Mouse (Mus musculus): Measurements from ENCODE around the gene Stab1.
A peak's percentile ranks its signal among the peaks of the same experiment; 100 is the strongest.

Stab1 gene

DNA sequence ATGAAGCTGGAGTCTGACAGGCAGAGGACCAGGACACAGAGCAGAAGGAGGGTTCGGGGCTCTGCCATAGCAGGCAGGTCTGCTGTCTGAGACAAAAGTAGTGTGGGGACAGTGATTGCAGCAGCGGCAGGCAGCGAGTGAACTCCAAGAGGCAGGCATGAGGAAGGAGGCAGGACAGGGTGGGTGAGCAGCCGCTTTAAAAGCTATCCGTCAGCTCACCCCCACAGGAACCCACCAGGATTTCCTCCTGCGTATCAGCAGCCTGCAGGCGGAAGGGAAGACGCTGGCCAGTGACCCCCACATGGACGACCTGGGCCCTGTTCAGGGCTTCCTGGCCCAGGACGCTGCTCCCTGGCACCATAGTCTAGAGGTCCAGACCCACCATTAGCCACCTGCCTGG, at the start of gene Stab1:
Gene Stab1, minus strand, starts transcription at position 217 of the 400 bp plus-strand sequence.
- no peak for DNase-seq (ENCODE audit: low read depth, low spot score)

DNA sequence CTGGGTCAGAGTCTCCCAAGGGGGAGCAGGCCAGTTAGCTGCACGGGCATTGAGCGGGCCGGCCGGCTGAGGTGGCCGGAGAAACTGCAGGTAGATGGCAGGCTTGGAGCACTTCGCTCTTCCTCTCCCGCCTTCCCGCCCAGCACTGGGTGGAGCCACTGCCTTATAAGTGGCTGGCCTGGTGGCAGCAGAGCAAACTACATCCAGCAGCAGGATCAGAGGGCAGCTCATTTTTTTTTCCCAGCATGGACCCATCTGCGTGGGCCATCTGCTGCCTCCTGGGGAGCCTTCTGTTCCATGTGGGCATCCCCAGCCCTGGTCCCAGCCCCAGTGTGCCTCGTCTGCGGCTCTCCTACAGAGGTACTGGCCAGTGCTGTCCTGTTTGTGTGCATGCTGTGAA, 49.2 kb upstream of the Stab1 start, which contains the start of gene Sema3g:
Gene Sema3g, plus strand, starts transcription at position 195 of the 400 bp plus-strand sequence.
- no peak for DNase-seq (ENCODE audit: low read depth, low spot score)

DNA sequence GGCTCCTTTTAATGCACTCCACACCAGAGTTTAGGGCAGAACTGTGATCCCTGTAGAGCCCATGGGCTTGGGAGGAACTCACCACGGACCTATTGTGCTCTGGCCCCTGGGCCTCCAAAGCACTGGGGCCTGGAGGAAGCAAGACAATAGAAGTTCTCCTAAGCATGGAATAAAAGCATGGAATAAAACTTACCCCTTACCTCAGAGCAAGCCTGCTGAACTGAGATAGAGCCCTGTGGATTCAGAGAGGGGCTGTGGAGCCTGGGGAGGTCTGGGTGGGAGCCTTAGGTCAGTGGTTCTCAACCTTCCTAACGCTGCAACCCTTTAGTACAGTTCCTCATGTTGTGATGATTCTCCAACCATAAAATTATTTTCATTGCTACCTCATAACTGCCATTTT, 48.4 kb upstream of the Stab1 start, which contains the start of gene Nisch:
Gene Nisch, minus strand, starts transcription at position 101 of the 400 bp plus-strand sequence.
- no peak for DNase-seq (ENCODE audit: low read depth, low spot score)

DNA sequence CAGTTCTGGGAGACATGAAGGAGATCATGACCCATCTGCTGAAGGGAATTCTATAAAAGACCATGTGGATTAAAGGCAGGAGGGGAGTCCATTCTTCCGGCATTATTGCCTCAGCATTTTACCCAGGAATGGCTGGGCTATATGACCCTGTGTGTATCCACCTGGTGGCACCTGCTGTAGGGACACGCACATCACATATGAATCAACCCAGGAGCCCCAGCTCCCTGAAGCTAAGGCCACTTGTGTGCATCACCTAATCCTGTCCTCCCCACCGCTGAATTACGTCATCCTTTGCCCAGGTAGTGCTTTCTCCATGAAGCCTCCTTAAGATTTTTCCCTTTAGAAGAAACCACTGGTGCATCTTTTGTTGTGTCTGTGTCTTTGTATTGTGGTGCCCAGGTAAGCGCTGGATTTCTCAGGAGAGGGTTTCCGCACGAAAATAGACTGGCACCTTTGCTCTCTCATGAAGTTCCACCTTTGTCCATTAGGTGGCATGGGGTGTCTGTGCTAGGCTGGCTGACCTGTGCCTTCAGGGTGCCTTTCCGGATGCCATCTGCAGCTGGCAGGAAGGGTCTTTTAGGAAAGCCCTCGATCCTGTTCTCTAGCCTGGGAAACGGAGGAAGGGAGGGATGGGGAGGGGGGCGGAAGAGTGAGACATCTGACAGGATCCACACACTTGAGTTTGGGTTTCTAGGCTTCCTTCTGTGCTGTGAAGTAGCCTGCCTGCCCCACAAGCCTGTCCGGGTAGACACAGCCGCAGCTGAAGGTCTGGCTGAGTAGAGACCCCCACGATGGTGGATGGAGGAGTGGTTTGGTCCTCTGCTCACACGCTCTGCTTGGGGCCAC, 46.9 kb upstream of the Stab1 start:
- no peak for DNase-seq (ENCODE audit: low read depth, low spot score)

DNA sequence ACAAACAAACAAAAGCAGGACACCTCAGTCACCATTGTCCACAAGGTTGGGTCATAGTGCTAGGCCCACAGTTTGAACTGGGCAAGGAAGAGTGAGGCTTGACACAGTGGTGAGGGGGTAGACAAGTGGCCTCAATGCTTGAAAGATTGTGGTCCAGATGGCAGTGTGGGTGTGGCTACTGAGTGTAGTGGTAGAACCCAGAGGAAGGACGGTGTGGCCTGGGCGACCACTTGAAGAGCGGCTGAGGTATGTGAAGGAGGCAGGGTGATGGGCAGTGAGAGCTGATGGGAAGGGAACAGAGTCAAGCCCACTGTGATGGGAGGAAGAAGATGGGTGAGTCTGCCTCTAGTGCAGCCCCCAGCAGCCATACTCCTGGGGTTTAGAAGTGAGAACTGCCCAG, 46.2 kb upstream of the Stab1 start:
- no peak for DNase-seq (ENCODE audit: low read depth, low spot score)

DNA sequence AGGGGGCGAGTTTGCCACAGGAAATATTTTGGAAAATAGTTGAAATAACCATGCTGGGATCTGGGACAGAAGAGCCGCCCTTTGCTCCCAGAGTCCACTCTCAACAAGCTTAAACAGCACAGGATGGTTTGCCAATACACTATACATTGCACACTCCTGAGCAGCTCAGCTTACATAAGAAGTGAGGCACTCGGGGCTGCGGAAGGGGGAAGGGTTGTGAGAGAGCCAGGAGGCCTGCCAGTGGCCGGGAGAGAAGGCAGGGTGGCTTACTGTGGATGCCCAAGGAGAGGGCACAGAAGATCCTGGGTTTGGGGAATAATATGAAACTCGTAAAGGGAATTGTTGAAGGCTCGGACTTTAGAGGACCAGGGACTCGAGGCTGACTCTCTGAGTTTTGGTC, 45.4 kb upstream of the Stab1 start:
- no peak for DNase-seq (ENCODE audit: low read depth, low spot score)

DNA sequence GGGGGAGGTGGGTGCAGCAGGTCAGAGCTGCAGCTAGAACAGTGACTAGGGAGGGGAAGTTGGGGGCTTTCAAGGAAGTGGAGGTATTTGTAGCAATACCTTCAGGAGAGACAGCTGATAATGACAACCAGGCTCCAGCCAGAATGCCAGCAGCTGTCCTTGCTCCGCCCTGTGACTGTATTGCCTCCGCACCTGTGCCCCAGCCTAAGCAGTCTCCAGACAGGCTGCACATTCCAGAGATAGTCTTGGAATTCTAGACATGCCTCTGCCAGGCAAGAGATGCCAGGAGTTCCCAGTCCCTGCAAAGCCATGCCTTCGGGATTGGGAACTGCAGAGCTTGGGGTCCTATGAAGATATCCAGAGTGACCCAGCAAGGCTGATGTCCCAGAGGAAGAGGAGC, 44.1 kb upstream of the Stab1 start:
- DNase-seq (ENCODE audit: low read depth, low spot score): no peak

DNA sequence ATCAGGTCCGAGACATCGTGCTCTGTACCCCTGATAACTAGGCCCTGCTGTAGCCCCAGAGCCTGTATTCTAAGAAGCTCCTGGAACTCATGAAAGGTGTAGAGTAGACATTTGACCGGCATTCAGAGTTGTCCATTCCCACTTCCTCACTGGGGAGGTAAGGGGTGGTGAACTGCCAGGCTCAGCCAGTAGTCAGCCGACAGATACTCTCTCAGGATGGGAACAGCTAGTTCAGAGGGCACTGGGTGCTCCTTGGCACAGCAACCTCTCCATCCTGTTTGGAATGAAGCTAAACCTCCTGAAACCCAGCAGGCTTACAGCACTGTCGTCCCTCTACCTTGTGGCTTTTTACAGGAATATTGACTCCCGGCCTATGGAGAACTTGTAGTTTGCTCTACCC, 43.4 kb upstream of the Stab1 start:
- DNase-seq (ENCODE audit: low read depth, low spot score): no peak

DNA sequence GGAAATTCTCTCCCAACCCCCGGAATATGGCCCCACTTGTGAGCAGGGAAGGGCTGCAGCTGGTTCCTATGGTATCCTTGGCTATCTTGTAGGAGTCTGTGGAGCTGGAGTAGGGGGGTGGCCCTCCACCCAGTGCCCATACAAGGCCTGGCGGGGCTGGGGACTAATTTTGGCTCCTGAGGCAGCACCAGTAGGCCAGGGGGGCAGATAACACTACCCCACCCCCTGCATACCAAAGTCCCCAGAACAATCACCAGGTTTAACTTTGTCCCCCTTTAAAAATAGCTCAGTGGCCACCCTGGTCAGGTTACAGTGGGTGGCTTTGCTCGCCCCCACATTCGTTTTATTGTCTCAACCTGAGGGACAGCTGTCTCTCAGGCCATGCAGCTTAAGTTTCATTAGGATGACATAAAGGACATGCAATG, 40.7 kb upstream of the Stab1 start:
- DNase-seq (ENCODE audit: low read depth, low spot score): no peak

DNA sequence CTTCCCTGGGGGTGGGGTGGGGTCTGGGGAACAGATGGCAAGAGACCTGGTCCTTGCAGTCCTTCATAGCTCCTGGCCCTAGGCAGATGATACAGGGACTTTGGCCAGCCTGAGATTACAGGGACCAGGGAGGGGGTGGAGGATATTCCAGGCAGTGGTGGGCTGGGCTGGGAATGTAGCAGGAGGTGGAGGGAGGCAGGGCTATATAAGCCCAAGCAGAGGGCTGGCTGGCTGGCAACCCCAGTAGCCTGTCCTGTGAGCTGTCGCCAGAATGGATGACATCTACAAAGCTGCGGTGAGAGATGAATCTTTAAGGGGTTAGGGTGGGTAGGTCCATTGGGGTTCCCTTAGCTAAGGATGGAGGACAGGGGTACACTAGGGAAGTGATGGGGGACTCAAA, 39.6 kb upstream of the Stab1 start, which contains the start of gene Tnnc1:
Gene Tnnc1, plus strand, starts transcription at position 229 of the 400 bp plus-strand sequence.
- DNase-seq (ENCODE audit: low read depth, low spot score): no peak

DNA sequence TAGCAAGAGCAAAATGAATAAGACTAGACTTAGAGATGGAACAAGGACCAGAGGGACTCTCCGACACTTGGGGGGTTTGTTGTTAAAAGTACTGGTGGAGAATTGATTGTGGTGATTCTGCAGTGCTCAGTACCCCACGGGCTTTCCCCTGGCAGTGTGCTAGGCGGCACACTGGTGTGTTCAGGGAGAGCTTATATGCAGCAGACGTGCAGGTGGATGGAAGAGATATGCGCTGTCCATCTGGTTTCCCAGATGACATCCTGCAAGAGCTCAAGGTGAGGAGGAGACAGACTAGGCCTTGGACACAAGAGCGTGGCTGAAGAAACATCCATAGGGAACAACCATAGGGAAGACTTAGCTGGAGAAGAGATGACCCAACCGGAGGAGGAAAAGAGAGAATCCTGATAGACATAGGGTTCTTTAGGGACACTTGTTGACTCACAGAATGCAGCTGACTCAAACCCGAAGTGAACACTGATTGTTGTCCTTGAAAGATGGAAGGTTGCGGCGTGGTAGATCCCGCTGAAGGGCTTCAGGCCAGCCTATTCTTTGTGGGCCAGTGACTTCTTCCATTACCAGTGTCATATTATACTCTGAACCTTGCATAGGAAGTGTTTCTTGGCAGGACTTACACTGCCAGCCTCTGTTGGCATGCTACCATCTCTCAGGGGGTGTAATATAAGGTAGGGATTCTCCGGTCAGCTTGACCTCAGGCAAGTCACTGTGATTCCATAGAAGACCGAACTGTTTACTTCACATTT, 38.8 kb upstream of the Stab1 start:
- DNase-seq (ENCODE audit: low read depth, low spot score): no peak

DNA sequence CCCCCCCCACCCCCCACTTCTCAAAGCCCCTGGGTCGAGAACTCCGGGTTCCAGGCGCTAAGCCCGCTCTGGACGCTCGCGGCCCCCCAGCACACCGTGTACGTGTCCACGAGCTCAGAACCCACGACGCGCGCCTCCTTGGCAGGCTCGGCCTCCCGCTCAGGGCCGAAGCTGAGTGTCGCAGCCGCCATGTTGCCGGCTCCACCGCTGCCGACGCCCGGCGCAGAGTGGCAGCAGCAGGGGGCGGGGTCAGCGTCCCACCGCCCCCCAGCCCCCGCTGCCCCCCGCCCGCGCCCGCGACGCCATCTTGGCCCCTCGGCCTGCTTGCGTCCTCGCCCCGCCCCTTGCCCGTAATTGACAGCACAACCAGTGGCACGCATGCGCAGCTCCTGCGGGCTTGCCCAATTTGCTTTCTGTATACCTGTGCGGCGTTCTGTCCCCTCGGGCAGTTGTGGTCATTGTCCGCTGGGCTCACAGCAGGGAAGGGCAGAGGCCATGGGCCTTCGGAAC, 38.1 kb upstream of the Stab1 start:
- DNase-seq (ENCODE audit: low read depth, low spot score): peak; percentile 73

DNA sequence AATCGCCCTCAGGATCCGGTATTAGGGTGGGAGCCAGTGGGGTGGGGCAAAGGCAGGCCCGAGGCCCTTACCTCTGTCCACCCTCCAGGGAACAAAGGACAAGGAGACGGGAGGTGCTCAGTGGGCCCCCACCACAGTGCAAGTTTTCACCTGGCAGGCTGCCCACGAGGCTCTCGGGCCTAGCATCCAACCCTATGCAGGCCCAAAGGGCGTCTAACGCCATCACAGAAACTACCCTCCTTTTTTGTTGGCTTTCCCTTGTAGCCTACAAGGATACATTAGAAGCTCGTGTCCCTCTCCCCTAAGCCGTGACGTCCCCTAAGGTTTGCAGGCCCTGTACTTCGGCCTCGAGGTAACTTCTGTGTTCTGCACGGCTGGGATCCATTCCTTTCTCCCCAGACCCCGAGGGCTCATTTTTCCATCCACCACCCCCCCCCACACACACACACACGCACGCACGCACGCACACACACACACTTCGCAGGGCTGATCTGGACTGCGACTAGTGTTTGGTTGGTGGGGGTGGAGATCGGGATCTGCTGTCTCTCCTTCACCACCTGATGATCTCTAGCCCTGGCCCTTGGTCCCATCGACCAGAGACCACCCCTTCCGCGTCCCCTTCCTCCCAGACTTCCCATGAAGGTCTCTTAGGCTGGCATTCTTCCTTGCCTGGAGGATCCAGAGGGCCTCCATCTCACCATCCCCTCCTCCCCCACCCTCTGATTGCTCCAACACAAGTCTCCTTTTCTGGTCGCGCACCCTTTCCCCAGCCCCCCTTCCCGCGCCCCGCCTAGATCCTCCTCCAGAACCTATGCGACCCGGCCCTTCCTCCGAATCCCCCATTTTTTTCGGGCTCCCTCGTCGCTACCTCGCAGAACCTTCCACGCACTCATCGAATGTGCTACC, 37.4 kb upstream of the Stab1 start:
- no peak for DNase-seq (ENCODE audit: low read depth, low spot score)

DNA sequence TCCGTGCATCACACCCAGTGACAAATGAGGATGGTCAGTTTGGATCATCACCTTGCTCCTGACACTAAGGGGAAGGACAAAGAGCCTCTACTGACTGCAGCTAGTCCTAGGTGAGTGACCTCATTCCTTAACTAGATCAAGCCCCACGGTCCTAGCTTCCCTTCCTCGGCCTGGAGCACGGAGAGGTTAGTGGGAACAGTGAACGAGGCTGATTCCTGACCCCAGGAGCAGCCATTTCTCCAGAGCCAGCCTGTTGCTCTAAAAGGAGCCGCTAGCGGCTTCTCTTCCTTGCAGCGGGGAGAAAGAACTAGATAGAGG, 36.8 kb upstream of the Stab1 start:
- DNase-seq (ENCODE audit: low read depth, low spot score): no peak

DNA sequence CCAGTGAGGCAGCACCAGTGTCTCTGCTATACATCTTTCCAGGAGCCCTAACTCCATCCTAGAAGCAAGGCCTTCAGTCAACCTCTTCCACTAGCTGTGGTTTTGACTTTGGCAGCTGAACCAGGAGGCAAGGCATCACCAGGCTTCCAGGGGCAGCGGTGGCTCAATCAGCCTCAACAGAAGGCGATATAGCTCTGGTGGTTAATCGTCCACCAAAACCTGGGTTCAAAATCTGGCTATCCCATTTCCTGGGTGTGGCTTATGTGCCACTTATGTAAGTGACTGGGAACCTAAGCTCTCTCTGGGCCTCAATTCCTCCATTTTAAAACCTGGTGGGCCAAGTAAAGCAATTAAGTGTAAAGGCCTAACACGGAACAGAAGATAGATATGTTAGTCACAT, 36.4 kb upstream of the Stab1 start:
- no peak for DNase-seq (ENCODE audit: low read depth, low spot score)

DNA sequence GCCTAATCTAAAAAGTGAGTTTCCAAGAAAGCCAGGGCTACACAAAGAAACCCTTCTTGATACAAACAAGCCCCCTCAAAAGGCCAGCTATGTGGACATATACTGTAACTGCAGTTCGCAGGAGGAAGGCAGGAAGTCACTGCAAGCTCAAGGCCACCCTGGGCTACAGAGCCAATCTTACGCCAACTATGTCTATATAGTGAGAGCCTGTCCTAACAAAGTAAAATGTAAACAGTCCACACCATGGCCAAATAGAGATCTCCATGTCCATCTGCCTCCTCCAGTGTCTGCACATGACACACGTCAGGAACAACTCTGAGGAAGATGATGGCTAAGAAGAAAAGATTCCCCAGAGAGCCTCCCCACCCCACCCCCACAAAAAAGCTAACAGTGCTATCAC, 31.6 kb upstream of the Stab1 start:
- no peak for DNase-seq (ENCODE audit: low read depth, low spot score)

DNA sequence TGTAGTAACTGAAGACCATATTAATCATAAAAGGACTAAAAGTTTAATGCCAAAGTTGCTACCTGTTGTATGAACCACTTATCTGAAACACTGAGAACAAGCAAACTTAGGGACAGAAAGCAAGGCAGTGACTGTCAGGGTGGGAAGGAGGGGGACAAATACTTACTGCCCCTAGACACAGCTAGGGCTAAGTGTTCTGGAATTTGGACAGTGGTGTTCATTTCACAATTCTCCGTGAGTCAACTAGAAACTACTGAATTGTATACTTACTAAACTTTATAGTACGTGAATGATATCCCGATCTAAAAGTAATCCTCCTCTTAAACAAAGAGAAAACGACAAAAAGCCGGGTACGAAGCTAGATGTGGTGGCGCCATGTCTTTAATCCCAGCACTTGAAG, 31.2 kb upstream of the Stab1 start:
- DNase-seq (ENCODE audit: low read depth, low spot score): no peak

DNA sequence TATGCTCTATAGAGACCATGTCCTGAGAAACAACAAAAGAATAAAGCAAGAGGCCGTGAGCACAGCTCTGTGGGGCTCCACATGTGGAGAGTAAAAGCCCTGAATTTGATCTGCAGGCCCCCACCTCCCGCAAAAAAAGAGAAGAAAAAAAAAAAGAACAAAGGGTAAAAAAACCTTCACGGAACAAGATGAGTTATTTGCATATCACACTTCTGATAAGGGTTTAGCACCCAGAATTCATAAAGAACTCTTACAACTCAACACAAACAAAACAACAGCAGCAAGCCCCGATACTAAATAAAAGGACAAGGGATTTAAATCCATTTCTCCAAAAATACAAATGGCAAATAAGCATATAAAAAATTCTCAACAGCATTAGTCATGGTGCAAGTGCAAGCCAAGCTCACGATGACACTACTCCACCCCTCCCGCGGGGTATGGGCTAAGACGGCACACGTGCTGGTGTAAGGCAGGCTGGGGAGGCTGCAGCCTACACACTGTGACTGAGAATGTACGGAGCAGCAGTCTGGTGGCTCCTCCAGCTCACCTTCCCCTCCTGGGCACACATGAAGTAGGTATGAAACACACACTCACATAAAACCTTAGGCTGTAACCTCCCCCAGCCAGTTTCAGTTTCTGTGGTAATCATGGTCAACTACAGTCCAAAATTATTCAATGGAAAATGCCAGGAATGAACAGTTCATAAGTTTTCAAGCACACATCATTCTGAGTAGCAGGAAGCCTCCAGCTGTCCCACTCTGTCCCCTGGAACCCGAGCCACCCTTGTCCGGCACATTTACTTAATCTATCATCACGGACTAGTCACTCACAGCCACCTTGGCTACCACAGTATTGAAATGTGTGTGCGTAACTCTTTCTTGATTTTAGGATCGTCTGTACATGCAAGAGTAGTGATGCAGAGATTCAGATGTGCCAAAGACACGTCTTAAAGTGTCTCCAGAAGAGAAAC, 29.4 kb upstream of the Stab1 start:
- DNase-seq (ENCODE audit: low read depth, low spot score): no peak

DNA sequence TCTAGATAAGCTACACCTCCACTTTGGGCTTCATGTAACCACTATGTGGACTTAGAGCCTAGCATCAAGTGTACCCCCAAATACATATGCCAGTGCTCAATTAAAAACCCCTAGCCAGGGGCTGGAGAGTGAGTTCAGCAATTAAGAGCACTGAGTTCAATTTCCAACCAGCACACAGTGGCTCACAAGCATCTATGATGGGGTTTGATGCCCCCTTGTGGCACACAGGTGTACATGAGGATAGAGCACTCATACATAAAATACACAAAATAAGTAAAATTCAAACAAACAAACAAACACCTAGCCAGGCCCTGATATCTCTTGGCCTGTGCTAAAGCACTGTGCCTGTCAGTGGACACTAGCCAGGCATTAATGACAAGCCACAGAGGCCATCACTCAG, 27.5 kb upstream of the Stab1 start:
- no peak for DNase-seq (ENCODE audit: low read depth, low spot score)

DNA sequence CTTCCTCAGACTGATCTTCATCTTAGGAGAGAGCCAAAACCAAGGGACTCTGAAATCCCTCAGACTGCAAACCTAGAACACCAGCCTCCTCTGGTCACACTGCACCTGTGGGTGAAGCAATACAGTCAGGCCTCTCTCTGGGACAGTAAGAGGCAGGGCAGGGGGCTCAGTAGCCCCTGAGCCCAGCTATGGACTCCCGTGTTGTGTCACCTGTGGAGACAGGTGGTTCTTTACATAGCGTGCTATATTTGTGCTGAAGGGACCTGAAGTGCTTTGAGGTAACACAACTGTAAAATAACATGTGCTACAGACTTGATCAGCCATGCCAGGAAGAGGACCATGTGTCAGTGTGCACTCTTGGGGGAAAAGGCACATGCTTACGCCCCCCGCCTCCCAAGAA, 27.1 kb upstream of the Stab1 start:
- no peak for DNase-seq (ENCODE audit: low read depth, low spot score)
